Mouse (Mus musculus) skeletal muscle tissue, adult 2 months (tissue): ENCODE results near the gene Osbpl9.

ENCODE experiments used
- DNase-seq: peaks from one replicate; pipeline ENCODE4 v3.0.0-alpha.2; 2012; ENCODE audit warnings: low read depth, low spot score

The Osbpl9 gene

DNA sequence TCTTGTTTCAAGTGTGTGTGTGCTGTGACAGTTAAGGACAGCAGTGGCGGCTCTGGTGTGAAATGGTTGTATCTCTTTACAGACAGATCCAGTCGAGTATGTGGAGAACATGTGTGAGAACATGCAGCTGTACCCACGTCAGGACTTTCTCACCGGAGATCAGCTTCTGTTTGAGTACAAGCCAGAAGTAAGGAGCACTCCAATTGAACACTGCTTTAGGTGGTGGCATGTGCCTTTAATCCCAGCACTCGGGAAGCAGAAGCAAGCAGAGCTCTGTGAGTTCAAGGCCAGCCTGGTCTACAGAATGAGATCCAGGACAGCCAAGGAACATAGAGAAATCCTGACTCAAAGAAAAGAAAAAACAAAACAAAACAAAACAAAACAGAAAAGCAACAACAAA is 158.8 kb downstream of the Osbpl9 start:
- DNase-seq = no peak

DNA sequence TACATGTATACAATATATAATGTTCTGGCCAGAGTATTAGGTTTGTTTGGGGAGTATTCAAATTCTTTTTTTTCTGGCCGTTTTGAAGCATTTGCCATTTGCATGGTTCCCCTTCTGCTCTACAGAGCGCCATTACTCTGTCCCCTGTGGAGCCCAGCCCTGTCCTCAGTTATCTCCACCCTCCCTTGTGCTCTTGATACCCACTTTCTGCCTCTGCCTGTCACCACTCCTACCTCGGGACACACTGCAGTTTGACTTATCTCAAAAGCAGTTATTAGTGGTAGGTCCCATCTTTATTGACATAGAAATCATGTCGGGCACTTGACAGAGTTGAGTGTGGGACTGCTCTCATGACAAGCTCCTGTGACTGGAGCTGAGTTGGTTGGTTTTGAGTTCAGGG is 159.3 kb downstream of the Osbpl9 start:
- no peak for DNase-seq

DNA sequence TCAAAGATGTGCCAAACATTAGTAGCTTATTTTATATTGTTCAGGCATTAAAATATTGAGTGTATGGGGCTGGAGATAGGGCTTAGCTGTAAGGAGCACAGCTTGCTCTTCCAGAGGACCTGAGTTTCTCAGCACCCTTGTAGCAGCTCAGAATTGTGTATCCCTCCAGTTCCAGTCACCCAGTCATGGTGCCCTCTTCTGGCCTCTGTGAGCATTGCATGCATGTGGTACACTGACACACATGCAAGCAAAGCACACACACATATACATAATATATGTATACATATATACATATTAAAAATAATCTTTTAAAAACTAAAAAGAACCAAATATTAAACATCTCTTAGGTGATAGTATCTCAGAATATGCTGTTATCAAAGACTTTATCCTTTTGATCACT is 165.7 kb downstream of the Osbpl9 start:
- no peak for DNase-seq

DNA sequence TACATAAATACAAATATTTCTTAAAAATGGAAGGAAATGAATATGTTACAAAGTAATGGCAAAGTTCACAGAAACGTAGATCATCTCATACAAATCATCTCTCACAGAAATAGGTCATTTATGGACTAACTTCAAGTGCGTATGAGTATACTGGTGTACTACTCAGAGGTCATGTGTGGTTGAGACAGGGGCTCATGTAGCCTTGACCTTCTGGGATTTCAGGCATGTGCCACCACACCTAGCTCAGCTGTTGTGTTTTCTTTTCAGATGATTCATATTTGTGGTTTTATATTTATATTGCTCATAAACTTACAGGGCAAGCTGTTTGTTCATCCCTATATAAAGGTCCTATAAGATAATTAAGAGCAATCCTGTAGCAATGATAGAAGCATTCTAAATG is 171.8 kb downstream of the Osbpl9 start:
- no peak for DNase-seq

DNA sequence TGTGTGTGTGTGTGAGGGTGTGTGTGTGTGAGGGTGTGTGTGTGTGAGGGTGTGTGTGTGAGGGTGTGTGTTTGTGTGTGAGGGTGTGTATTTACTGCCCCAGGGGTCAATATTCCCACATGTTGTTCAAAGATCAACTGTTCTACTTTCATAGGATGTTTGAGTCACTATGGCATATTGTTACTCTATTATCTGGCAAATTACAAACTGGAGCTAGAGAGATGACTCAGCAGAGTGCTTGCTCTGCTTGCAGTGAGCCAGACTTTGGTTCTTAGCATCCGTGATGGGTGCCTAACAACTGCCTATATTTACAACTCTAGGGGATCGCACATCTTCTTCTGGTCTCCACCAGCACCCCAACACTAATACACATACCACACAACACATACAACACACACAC is 172.2 kb downstream of the Osbpl9 start:
- no peak for DNase-seq

DNA sequence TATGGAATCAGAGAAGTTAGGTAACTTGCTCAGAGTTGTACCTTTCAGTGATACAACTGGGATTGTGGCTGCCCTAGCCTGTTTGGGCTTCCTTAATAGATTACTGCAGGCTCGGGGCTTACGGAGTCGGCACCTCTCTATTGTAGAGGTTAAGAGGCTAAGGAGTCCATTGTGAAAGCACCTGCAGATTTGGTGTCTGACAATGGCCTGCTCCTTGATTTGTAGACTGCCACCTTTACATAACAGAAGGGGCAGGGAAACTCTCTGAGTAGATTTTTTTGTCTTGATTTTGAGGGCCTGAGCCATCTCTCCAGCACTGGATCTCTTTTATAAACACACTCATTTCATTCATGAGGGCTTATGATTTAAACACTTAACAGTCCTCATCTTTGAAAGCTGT is 175.5 kb downstream of the Osbpl9 start:
- no peak for DNase-seq

DNA sequence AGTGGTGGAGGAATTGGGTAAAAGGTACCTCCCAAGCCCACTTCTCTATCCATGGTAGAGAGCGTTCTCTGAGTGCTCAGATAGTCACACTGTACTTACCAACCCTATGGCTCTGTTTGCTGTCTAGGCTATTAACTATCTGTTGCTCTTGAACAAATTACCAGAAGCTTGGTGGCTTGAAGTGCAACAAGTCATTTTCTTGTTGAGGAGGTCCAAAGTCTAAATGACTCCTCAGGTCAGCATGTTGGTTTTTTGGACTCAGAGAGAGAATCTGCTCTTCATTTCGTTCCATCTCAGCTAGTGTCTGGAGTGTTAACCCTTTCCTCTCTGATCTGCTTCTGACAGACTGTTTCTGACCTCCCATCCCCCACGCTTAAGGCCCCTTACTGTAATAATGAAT is 177.0 kb downstream of the Osbpl9 start:
- DNase-seq = no peak

DNA sequence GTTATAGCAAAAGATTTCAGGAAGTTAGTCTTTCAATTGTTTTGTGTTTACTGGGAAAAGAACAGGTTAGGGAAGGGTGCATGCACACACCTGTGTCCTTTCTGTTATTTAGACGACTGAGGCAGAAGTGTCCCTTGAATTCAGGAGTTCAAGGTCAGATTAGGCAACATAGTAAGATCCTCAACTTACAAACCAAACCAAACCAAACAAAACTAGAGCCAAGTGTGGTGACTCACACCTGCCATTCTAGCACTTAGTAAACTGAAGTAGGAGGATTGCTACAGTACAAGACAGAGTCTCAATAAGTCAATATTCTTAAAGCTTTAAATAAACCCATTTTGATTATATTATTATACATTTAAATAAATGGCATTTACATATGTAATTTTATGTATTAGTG is 180.1 kb downstream of the Osbpl9 start:
- DNase-seq = no peak

DNA sequence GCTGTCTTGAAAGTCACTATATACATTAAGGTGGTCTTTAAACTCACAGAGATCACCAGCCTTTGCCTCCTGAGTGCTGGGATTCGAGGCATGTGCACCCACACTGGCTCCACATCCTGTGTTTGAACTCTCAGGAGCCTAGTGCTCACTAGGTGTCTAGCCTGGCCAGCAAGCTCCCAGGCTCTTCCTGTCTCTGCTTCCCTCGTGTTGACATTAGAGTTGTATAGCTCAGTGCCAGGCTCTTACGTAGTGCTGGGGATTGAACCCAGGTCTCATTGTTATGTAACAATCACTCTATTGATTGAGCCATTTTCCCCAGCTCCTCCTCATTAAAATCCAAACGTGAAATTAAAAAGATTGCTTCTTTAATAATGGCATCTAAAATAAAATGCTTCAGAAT is 182.8 kb downstream of the Osbpl9 start:
- DNase-seq = no peak

DNA sequence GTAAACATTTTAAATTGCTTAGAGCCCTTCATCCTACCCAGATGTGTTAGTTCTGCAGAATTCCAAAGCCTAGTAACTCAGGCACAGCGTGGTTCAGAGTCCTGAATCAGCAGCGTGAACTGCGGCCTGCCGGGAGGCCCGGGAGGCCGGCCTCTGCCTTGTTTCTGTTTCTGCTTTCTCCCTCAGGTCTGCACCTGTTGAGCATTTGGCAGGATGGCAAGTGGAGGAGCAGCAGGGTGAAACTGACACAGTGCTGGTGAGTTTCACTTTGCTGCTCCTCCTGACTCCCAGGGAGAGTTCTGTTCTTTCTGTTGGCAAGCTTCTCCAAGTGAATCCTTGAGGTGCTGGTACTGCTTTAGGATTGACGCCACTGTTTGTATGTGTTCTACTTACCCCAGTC is 184.6 kb downstream of the Osbpl9 start:
- peak; percentile 83 for DNase-seq

DNA sequence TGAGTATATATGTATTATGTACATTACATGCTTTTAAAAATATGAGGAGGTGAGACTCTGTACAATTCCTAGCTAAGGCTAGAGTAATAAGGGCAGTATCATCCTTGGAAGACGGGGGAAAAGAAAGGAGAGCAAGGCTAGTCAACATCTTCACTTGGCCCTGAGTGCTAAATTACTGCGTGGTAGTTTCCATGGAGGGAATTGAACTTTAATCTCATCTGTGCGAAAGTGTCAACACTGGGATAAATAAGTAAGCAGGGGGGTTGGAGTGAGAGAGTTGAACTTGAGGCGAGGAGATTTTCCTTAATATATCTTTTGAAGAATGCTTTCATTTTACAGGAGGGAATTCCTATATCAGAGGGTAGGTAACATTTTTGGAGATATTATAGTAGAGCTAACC is 188.0 kb downstream of the Osbpl9 start:
- DNase-seq = no peak
